Mouse (Mus musculus): ENCODE results near the gene Siglec1.

The Siglec1 gene

DNA sequence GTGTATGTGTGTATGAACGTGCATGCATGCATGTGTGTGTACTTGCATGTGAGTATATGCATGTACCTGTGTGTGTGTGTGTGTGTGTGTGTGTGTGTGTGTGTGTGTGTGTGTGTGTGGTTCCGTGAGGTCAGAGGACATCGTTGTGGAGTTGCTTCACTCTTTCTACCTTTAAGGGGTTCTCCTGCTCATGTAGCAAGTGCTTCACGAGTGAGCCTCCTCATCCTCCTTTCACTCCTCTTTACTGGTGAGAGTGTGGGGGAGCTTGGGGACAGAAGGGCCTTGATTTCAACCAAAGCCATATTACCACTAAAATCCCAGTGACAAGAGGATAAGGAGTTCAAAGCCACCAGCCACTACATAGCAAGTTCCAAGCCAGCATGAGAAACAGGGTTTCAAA lies 10.5 kb upstream of the Siglec1 start:
- peak; percentile 9 for DNase-seq (ENCODE audit: low spot score)

DNA sequence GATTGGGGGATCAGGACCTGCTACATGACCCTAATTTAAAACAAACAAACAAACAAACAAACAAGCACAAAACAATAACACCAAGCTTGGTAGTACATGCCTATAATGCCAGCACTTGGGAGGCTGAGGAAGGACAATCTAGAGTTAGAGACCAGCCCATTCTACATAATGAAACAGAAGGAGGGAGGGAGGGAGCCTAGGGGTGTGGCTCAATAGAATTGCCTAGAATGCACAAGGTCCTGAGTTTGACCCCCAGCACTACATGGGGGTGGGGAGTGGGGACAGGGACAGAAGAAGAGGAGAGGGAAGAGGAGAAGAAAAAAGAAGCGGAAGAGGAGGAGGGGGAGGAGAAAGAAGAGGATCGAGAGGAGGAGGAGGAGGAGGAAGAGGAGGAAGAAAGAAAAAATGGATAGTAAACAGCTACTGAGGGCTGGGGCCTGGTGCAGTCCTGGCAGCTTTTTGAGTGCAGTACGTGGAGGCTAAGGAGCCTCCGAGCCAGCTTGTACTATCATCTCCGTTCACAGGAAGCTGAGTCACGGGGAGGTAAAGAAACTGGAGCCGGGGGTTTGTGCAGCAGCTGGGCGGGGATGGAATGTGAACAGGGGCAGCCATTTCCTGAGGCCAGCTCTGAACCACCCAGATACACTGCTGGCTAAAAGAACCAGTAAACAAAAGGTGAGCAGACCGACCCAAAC lies 9.7 kb upstream of the Siglec1 start:
- peak; percentile 78 for DNase-seq (ENCODE audit: low spot score)

DNA sequence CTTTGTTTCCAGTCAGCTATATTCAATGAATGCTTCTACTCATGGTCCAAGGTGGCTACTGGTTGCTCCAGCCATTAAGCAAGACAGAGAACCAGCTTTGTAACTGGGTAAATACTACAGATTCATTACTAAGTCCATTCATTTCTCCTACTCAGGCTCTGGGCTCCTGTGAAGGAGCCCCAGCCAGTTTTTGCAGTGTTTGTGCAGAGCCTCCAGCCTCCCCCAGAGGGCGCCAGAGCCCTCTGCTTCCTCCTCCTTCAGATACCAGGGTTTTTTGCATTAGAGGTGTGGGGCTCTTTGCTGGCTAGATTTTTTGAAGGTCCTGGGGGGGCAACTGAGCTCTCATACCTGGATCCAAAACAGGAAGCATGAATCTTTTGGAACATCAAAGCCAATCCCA lies 8.3 kb upstream of the Siglec1 start:
- DNase-seq (ENCODE audit: low spot score), result peak; percentile 86

DNA sequence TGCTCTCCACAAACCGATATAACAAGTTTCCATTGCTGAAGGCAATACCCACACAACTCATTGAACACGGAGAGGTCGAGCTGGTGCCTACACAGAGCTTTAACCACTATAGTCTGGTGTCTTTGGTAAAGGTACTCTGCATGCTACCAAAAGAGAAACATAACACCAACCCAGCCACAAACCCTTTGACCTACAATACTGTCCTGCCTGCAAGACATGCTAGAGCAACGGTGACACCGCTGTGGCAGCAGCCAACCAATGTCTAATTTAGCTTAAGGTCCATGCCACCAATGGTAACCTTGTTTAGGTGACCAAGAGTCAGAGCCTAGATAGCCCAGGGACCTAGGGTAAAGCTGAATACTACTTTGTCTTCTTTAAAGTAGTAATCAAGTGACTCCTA lies 7.0 kb upstream of the Siglec1 start:
- DNase-seq (ENCODE audit: low spot score), result no peak

DNA sequence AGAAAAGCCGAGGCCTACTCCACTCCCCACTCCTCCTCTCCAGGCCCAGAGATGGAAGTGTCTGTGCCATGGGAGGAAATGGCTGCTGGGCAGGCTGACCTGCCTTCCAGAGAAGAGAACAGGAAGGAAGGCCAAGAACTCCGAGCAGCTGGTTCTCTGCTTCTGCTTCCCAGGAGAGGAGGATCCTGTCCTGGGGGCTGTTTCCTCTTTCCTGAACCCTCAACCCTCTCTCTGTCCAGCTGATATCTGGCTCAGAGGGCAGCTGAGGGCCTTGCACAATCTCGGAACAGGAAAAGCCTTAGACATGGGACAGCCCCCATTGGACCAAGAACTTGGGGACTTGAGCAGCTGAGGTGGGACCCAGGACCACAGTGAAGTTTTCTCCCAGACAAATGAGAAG lies 4.3 kb upstream of the Siglec1 start:
- DNase-seq (ENCODE audit: low spot score), result no peak

DNA sequence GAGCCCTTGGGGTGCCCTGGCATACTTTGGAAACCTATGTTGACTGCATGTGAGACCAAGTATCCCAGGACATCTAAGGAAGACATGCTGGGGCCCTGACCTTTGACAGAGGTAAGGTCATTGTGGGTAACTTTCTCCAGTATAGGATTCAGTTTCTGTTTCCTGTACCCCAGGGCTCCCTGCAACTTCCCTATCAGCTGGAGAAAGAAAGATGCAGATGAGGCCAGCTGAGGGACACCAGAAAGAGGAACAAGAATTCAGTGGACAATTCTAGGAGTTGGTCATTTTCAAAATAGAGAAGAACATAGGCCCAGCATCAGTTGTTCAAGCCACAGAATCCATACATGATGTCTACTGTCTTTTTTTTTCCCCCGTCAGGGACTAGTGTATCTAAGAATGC lies 3.1 kb upstream of the Siglec1 start:
- no peak for DNase-seq (ENCODE audit: low spot score)

DNA sequence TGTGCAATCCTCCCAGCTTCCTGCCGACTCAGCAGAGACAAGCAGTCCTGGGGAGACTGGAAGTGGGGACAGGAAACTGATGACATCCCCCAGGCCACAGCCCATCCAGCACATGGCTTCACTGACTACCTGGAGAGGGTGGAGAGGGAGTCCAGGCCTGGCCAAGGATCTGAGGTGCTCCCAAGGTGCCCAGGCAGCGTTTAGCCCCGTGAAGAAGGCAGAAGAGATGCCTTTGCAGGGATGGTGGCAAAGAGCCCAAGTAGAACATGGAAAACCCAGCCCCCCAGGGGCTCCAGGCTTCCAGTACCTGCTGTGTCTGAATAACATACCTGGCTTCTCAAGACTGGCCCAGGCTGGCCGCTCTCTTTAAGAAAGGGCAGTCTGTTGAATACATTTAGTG lies 2.0 kb upstream of the Siglec1 start:
- no peak for DNase-seq (ENCODE audit: low spot score)

DNA sequence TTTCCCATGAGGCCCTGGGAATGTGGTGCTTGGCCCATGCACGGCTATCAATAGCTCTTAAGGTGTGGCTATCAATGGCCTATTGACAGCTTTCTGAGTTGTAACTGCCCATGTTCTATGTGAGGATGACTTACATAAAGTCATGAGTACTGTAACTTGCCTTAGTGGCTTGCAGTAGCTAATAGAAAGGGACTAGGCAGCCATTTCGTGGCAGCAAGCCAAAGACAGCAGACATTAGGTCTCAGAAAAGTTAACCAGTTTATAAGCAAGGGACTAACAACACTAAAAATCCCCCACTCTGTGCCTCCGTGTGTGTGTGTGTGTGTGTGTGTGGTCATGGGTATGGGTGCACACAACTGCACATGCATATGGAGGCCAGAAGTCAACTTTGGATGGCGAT lies 2.4 kb downstream of the Siglec1 start:
- DNase-seq (ENCODE audit: low spot score), result no peak

DNA sequence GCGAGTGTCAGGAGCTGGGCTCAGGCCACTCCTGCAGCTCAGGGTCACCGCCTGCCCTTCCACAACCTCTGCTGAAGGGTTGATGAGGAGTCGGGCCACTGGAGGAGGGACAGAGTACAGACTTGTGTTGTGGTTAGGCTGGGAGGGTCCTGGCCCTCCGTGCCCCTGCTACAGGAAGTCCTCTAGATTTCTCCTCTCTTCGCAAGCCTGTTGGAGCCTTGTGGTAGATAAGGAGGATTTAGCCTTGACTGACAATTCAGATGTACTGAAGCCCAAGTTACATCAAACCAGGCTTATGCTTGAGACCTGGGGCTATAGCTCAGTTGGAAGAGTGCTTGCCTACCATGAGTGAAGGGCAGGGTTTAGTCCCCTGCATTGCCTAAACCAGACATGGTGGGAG lies 6.1 kb downstream of the Siglec1 start:
- DNase-seq (ENCODE audit: low spot score), result no peak

DNA sequence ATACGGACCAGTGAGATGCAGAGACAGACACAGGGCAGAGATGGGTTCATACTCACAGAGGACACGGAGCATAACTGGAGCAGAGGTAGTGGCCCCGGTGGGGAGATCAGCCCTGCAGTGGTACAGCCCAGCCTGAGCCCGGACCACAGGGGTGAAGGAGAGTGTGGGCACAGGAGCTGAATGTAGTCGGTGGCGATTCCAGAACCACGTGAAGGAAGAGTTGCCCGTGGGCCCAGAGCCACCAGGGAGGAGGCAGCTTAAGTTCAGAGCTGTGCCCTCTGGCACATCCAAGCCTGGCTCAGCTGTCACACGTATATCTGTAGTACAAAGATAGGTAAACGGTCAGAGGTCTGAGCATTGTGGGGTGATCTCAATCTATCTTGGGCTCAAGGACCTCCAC lies 14.0 kb downstream of the Siglec1 start:
- DNase-seq (ENCODE audit: low spot score), result no peak

DNA sequence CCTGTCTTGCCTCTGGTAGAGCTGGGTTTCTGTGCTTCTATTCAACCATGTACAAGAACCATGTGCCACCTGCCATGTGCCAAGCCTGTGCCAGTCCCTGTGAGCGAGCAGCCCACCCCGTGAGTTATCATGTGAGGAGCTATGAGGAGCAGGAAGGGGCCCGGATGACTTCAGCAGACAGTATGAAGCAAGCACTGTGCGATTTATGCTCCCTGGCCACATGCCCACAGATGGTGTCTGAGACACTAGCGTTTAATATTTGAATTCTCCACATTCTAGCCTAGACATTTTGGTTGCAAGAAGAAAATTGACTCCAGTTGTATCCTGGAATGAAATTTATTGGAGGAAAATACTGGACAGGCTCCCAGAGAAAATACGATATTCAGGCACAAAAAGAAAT lies 19.1 kb downstream of the Siglec1 start:
- DNase-seq (ENCODE audit: low spot score), result no peak

DNA sequence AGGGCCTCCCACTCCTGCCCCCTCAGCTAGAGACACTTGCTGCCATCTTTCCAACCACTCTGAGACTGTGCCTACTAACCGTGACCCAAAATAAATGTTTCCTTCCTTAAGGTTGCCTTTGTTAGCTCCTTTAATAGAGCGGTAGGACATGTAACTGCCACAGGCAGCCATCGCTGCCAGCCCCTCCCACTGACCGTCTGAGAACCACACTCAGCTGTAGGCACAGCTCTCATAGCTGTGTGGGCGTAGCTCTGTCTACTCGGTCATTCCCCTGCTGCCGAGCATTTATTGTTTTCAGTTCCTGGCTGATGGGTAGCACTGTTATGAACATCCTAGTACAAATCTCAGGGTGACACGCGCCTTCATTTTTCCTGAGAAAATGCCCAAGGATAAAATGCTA lies 20.2 kb downstream of the Siglec1 start:
- no peak for DNase-seq (ENCODE audit: low spot score)

DNA sequence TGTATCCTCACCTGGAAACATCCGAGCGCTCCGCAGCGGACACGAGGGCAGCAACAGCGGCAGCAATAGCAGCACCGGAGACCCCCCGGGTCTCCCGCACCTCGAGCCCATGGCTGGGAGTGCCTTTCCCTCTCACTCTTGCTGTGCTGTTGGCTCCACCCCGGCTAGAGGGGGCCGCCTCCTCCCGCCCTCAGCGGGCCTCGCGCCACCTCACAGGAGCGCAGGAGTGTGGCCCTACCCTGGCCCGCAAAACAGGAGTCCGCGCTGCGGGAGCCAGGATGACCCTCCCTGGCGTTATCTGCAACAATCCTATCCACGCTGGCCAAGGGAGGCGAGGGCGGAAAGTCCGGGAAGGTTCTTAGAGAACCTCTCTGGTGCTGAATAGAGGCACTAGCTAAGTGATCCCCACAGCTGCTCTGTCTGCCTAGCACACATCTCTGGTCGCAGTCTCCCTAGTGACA lies 23.1 kb downstream of the Siglec1 start, which contains the start of gene Adam33:
Gene Adam33 (minus strand): TSS at position 411 of the 461 bp plus-strand sequence.
- DNase-seq (ENCODE audit: low spot score), result peak; percentile 20

DNA sequence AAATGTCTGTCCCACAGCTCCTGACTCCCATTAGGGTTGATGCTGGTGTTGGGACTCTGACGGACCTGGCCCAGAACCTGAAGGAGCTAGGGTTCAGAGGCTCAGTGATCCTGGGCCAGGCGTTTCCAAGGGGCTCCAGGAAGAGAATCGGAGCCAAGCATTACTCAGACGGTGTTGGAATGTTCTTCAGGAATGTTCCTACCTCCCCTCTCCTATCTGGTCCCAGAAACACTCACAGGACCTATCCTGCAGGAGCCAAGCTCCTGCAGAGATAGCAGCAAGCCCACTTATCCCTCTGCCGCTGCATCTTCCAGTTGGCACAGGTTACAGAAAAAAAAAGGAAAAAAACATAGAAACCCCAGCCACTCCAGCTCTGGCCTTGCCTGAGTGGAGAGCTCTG lies 25.0 kb downstream of the Siglec1 start:
- no peak for DNase-seq (ENCODE audit: low spot score)

DNA sequence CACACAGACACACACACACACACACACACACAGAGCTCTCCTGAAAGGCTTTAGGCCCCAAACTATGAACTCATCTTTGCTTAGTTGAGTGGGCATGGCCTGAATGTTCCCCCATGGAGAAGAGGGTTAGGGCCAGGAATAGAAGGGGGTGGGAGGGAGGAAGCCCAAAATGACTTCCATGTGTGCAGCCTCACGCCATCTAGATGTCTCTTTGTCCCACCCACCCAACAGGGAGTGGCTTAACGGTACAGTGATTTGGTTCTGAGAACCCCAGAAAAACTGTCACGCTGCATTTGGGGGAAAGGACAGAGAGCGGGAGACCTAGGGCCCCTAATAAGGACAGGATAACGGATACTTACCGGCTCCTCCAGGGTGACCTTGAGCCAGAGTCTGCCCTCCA lies 25.8 kb downstream of the Siglec1 start:
- peak; percentile 63 for DNase-seq (ENCODE audit: low spot score)

DNA sequence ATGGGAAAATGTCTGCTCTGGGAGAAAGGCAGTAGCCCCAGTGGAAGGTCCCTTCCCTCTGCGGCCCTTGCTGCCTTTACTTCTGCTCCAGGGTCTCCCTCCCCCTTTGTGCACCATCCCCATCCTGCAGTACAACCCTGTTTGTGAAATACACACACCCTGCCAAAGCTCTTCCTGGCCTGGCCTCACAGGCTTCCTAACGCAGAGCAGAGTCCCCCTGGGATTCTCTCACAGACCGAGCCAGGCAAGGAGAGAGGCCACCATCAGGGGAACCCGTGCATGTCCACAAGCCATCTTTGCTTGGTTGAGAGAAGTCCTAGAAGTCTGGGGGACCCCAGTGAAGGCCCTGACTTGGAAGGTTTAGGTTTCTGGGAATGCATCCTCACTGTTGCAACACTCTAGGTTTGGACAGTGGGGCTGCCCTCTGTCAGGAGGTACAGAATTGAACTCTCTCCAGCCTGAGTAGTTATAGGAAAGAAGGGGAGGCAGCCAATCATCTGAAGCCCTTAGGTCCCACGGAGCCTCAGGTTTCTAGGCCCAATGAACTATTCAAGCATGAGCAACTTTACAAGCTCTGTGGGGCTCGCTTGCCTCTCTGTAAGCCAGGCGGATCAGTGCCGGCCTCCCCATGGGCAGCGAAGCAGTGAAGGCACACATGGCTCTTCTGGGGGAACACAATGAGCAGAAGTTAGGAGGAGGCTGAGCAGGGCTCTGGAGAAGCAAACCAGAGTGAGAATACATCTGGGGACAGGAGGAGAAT lies 26.6 kb downstream of the Siglec1 start:
- no peak for DNase-seq (ENCODE audit: low spot score)

DNA sequence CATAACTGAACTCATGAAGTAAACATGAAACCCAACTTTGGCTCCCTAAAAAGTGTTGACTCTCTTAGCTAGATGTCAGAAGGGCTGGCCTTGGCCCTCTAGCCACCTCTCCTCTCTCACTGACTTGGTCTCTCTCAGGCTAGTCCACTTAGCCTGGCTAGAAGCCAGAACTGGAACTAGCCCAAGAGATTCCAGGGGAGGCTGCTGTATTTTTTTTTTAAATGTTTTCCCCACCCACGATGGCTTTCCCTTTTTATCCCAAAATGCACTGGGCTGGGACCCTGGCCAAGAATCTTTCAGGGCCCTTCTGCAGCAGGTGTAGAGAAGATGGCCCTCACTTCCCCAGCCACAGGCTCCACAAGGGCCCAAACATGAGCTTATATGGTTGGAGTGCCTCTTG lies 27.2 kb downstream of the Siglec1 start:
- no peak for DNase-seq (ENCODE audit: low spot score)

DNA sequence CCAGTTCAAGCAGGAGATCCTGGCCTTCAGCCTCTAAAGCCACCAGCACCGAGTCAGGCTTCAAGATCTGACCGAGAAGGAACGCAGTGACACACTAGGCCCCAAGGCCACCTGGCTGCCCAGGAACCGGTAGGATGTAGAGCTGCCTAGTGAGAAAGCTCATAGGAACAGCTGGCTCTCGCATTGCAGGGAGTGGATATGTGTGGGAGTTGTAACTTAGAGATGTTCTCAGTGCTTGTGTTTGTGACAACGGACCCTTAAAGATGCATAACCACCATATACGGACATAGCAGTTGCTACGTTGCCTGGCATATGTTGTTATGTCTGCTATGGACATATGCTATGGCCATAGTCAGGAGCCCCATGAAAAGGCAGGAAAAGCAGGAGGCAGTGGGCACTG lies 27.9 kb downstream of the Siglec1 start:
- DNase-seq (ENCODE audit: low spot score), result no peak

DNA sequence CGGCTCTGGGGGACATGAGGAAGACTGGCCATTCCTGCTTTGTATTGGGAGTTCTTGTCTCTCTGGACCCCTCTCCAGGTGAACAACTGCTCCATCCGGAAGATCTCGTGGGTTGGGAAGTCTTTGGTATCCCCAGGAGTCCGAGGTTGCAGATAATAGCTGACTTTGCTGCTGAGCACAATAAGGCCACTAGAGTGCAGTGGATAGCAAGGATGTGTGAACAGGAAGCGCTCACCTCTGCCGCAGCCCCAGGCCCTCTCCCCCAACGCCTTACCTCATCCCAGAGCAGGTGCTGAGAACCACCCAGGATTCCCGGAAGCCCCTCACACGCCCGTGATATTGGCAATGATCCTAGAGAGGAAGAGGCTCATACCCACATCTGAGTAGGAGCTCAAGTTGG lies 30.4 kb downstream of the Siglec1 start:
- peak; percentile 76 for DNase-seq (ENCODE audit: low spot score)

DNA sequence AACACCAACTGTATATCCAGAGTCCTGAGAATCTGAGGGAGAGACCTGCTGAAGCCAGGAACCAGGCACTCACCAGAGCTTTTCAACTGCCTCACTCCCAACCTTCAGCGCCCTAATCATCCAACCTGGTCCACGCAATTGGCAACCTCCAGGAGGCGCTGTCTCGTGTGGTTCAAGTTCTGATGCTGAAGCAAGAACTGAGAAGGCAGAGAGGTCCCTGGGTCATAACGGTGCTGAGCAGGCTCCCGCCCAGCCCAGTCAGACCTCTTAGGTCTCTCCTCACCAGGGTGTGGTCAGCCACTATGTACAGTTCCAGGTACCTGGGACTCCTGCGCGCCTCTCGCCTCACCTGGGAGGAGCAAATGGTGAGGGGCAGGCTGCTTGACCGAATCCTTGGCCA lies 30.9 kb downstream of the Siglec1 start:
- peak; percentile 82 for DNase-seq (ENCODE audit: low spot score)

DNA sequence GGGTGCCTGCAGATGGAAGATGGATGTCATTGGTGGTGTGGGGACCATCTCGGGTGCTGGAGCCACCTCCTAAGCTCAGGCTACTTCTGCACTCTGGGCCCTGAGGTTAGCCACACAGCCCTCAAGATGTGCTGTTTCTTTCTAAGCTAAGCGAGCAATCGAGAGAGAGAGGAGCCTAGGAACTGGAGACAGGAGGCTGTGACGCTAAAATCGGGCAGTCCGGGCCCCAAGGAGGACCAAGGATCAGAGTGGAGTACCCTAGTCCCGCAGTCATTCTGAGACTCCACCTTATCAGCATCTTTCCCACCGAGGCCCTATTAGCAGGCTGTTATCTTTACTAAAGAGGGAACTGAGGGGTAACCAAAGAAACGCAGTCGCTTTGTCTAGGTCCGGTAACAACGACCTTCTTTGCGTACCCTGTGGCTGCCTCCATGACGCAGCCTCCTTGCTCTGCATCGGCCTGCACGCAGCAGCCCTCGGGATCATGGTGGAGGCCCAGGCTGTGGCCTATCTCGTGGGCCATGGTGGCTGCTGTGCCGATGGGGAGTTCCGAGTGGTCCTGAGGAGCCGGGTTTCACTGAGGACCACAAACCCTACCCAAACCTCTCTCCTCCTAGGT lies 31.8 kb downstream of the Siglec1 start:
- DNase-seq (ENCODE audit: low spot score), result peak; percentile 27

DNA sequence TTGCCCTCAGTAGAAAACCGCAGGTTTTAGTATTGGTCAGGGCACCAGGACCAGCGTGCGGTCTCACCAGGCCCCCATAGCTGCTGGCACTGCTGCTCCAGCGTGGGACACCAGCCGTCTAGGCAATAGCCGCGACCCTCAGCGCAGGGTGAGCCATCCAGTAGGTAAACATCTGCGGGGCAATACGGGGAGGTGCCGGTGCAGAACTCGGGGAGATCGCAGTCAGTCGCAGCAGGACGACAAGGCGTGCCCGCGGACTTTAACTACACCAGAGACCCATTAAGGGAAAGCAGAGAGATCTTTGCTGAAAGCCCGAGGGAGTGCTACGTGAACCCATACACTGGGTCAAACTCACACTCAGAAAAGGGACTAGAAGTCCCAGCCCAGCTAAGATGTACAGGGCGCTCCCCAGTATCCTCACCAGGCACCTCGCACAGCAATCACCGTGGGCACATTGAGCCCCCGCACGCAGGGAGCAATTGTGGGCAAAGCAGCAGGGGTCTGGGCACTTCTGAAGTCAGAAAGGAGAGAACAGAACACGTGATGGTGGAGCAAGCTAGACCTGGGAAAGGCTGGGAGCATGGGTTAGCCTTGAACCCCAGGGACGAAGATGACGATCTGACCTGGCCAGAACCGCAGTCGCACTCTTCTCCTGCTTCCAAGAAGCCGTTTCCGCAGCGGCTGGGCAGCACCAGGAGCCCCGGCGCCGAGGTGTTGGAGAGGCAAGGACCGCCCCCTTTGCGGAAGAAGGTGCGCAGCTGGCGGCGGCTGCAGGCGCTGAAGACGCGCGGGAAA lies 32.5 kb downstream of the Siglec1 start:
- peak; percentile 48 for DNase-seq (ENCODE audit: low spot score)
